Mouse (Mus musculus) limb, embryonic 14.5 days (tissue): ENCODE data around the gene Gm47283. TPM values are rescaled to one million over a fixed set of nuclear protein-coding genes. Genes with fewer than 3 reads are reported as not detected.
"Not testable (repeated sequence)": the region's sequence is repeated elsewhere in the genome, so short reads cannot be mapped to it uniquely, and the experiment has no call there.

ENCODE experiments used
- ATAC-seq: fragments of 200-750 bp; cut with Nextera tagmentation; 2 replicates; pipeline ENCODE4 v1.8.0; 2017; ENCODE audit warnings: low read depth, moderate number of reproducible peaks, moderate TSS enrichment; ENCODE audit not compliant: low FRiP score
- DNase-seq: peaks from one replicate; pipeline ENCODE4 v3.0.0-alpha.2; 2015; ENCODE audit warnings: low spot score
- H3K27ac ChIP-seq: fragments of 300-500 bp; sonication (generic); replicated peaks from 2 replicates; pipeline ENCODE4 v1.5.1; 2014; ENCODE audit warnings: low read depth, mild to moderate bottlenecking, low read length, moderate library complexity, mixed read lengths
- H3K27me3 ChIP-seq: fragments of 300-500 bp; sonication (generic); 2 replicates; pipeline ENCODE4 v1.6.1; 2014; ENCODE audit warnings: low read length, mixed read lengths; ENCODE audit not compliant: control insufficient read depth, insufficient read depth
- H3K36me3 ChIP-seq: fragments of 300-500 bp; sonication (generic); 2 replicates; pipeline ENCODE4 v1.6.1; 2014; ENCODE audit warnings: mild to moderate bottlenecking, low read length, moderate library complexity, mixed read lengths; ENCODE audit not compliant: control insufficient read depth, insufficient read depth
- H3K4me1 ChIP-seq: fragments of 300-500 bp; sonication (generic); 2 replicates; pipeline ENCODE4 v1.6.1; 2014; ENCODE audit warnings: antibody characterized with exemption, low read length, mixed read lengths; ENCODE audit not compliant: control insufficient read depth, insufficient read depth
- H3K4me2 ChIP-seq: fragments of 300-500 bp; sonication (generic); replicated peaks from 2 replicates; pipeline ENCODE4 v1.6.1; 2014; ENCODE audit warnings: low read depth, mild to moderate bottlenecking, low read length, moderate library complexity; ENCODE audit not compliant: severe bottlenecking
- H3K4me3 ChIP-seq: fragments of 300-500 bp; sonication (generic); replicated peaks from 2 replicates; pipeline ENCODE4 v1.5.1; 2014; ENCODE audit warnings: low read length
- H3K9ac ChIP-seq: fragments of 300-500 bp; sonication (generic); 2 replicates; pipeline ENCODE4 v1.6.1; 2014; ENCODE audit warnings: mild to moderate bottlenecking, low read depth, low read length, moderate library complexity; ENCODE audit not compliant: severe bottlenecking
- H3K9me3 ChIP-seq: fragments of 300-500 bp; sonication (generic); 2 replicates; pipeline ENCODE4 v1.6.1; 2016; ENCODE audit warnings: low read length; ENCODE audit not compliant: control insufficient read depth
- POLR2A ChIP-seq: fragments of 200-500 bp; IDR thresholded peaks from 2 replicates; pipeline ENCODE4 v1.8.0; 2012; ENCODE audit warnings: inconsistent platforms, mild to moderate bottlenecking, moderate library complexity, borderline replicate concordance; ENCODE audit not compliant: insufficient read depth, insufficient read length; ENCODE audit errors: extremely low read depth
- WGBS: fragments of 180-500 bp; shearing (Covaris S2); extraction: QIAGEN DNeasy Blood & Tissue Kit; methylation state at CpG from one replicate; pipeline ENCODE4 v1.1.7; 2014; 5-methylcytosine and 5-hydroxymethylcytosine counted together
- polyA plus RNA-seq, 2 experiments: library from polyadenylated mRNA; depleted of rRNA in 1 of 2; stranded (reverse) in 1 of 2; unstranded in 1 of 2; fragments of >200 nt; fragmentation: Nextera tagmentation in 1 of 2; extraction: Ambion mirVana in 1 of 2; gene quantifications; 2 replicates each; pipeline versions ENCODE4 v1.2.1 to v1.2.3; 2012 to 2014

Gene Gm47283
- polyA plus RNA-seq, 2 experiments = not detected

DNA sequence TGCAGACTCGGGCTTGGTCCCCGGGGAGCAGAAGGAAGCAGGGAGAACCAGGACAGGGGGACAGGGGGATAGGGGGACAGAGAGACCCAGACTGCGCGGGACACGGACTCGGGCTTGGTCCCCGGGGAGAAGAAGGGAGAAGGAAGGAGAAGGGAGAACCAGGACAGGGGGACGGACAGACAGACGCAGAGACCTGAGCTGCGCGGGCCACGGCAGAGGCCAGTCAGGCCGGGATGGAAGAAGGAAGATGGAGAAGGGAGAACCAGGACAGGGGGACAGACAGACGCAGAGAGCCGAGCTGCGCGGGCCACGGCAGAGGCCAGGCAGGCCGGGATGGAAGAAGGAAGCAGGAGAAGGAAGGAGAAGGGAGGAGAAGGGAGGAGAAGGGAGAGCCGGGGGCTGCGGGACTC is 40.7 kb upstream of the Gm47283 start:
- H3K9ac ChIP-seq = no peak overlapping the region

DNA sequence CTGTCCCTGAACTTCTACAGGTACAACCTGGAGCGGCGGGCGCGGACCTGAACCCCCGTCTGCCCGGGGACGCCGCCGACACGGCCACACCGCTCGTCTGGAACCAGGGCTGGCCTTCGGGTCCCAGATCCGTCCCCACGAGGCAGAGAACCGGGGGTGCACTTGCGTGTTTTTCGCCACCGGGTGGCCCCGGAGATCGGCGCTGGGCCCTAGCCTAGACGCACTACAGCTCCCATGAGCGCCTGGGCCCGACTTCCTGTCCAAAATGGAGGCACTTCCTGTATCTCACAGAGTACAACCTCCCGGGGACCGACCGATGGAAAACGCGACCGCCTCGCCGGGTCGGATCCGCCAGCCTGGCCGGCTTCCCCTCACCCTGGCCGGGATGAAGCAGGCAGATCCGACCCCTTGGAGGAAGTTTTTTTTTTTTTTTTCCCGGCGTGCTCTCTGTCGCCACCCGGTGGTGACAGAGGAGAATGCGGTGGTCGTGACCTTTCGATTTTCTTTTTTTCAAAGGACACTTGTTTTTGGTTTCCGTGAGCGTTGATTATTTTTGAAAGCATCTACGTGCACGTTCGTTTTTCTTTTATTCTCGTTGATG is 40.1 kb upstream of the Gm47283 start:
- H3K27ac ChIP-seq, H3K27me3 ChIP-seq, H3K4me3 ChIP-seq, H3K4me1 ChIP-seq, H3K9ac ChIP-seq, H3K4me2 ChIP-seq: not testable (repeated sequence)
- ATAC-seq (peak; percentile 92), DNase-seq (peak; percentile 64)
- H3K36me3 ChIP-seq = peaks cover 23% of the 10 kb centered on the region
- 68% methylated on average over 48 of the region's 51 CpGs for WGBS
- H3K9me3 ChIP-seq = peaks cover 41% of the 10 kb centered on the region

More for the DNA sequence above, 40.7 kb upstream of the Gm47283 start:
- H3K4me1 ChIP-seq = no peaks in the 10 kb centered on the region
- H3K27ac ChIP-seq = no peak overlapping the region
- no peaks in the 10 kb centered on the region for H3K27me3 ChIP-seq
- DNase-seq = no peak
- TF ChIP-seq POLR2A = no peak
- no peak overlapping the region for H3K4me2 ChIP-seq
- no peak for ATAC-seq
- 88% methylated on average over 21 of the region's 21 CpGs for WGBS
- H3K9me3 ChIP-seq = peaks cover 48% of the 10 kb centered on the region
- peaks cover 30% of the 10 kb centered on the region for H3K36me3 ChIP-seq
- no peak overlapping the region for H3K4me3 ChIP-seq

- not testable (repeated sequence) for H3K4me2 ChIP-seq, DNase-seq, H3K27ac ChIP-seq, H3K4me3 ChIP-seq, ATAC-seq, H3K27me3 ChIP-seq, H3K9ac ChIP-seq, H3K4me1 ChIP-seq
- peaks cover 33% of the 10 kb centered on the region for H3K9me3 ChIP-seq
- WGBS = 95% methylated on average over 5 of the region's 5 CpGs
- peaks cover 15% of the 10 kb centered on the region for H3K36me3 ChIP-seq
These were observed 39.3 kb upstream of the Gm47283 start for GRCm38 (mm10) chrY:90745256-90745655.

DNA sequence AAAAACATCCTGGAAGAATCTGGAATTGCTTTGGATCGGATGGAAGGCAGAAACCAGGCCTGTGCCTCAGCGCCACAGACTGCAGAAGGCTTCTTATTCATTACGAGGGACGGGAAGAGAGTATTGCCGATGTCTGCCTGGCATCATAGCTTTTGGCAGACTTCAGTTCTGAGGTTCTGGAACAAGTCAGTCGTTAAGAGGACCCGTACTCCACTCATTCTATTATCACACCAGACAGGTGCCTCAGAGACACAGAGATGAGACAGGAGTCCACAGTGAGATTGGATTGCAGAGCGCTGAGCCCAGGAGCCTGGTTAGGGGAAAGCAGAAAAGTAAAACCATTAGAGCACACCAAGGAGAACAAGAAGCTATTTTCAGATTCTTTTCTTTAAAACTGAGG is 29.8 kb upstream of the Gm47283 start, which contains the start of gene Gm21860:
Gene Gm21860, minus strand, starts transcription at position 101 of the 400 bp plus-strand sequence.
- H3K36me3 ChIP-seq, ATAC-seq, H3K27ac ChIP-seq, H3K27me3 ChIP-seq, DNase-seq, H3K9ac ChIP-seq, H3K4me2 ChIP-seq, H3K4me1 ChIP-seq, H3K4me3 ChIP-seq, H3K9me3 ChIP-seq: not testable (repeated sequence)
- WGBS = no CpG with 5 or more reads among the region's 8 CpGs

- not testable (repeated sequence) for H3K27ac ChIP-seq, ATAC-seq, H3K4me2 ChIP-seq, H3K27me3 ChIP-seq, H3K9ac ChIP-seq, H3K36me3 ChIP-seq, DNase-seq, H3K4me1 ChIP-seq, H3K9me3 ChIP-seq, H3K4me3 ChIP-seq
- WGBS = no CpG with 5 or more reads among the region's 8 CpGs
These were observed 54.5 kb downstream of the Gm47283 start, which contains the start of gene Gm21748 for GRCm38 (mm10) chrY:90839077-90839476. Gm21748 (minus strand) TSS chrY:90839177.

Other genes with a start within 250 kb of the Gm47283 start
- not detected in 2 replicates for gene Gm21860, start 29.9 kb upstream of the Gm47283 start, polyA plus RNA-seq (2012; rRNA removed)
- not detected in 2 replicates for gene Gm21860, start 29.9 kb upstream of the Gm47283 start, polyA plus RNA-seq (2014; fragmentation: Nextera tagmentation; extraction: Ambion mirVana)
- not detected in 2 replicates for gene Gm21748, start 54.4 kb downstream of the Gm47283 start, polyA plus RNA-seq (2012; rRNA removed)
- not detected in 2 replicates for gene Gm21748, start 54.4 kb downstream of the Gm47283 start, polyA plus RNA-seq (2014; fragmentation: Nextera tagmentation; extraction: Ambion mirVana)